Mouse (Mus musculus) ovary, postnatal 36 days (tissue): ENCODE results near the gene 1810010D01Rik.

Experiments used
- DNase-seq: peaks from one replicate; pipeline ENCODE4 v3.0.0; 2022; ENCODE audit warnings: low spot score, mixed read lengths

The 1810010D01Rik gene

DNA sequence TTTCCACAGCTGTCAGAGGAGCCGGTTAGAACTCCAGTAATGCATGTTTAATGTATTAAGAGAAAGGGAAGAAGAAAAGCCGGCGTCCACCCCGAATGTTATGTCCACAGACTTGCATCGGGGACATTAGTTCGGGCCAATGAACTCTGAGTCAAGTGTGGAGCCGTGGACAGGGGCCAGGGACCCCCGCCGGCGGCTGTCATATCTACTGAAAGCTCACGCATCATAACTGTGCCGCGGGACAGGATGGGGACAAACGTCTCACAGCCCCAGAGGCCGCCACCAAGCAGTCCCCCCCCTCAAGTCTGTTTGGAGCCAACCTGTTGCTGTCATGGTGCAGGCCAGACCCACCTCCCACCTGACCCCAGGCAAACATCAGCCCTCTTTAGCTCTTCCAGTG is 34.4 kb downstream of the 1810010D01Rik start:
- no peak for DNase-seq

DNA sequence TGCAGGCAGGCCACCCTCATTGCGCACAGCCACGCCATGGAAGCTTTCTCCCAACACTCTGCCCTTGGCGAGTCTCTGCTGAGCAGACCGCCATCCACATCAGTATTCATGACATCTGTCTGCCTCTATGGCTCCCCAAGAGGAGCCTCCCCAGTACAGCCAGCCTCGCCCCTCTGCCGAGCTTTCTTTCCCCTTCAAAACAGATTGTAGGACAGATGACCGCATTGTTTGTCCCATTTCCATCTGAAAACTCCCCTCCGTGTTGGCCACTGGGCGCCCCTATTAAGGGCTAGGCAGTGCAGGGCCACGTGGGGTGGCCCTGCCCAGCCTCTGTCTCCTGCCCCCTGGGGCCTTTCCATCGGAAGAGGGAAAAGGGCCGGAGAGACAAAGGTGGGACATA is 34.8 kb downstream of the 1810010D01Rik start:
- no peak for DNase-seq

DNA sequence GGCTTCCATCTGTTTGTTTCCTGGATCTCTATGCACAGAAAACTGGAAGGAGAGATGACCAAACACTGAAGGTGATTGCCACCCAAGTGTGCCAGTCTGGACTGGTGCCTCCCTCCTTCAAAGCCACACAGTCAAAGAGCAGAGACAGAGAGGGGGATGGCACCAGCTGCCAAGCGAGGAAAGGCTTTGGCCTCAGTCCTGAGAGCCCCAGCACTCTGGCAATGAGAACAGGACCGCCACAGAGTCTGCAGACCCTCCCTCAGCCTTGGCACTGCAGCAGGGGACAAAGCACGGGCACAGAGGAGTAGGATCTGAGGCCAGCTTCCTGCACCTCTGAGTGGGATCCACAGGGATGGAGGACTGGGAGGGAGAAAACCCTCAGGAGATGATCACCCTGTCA is 38.2 kb downstream of the 1810010D01Rik start:
- no peak for DNase-seq

DNA sequence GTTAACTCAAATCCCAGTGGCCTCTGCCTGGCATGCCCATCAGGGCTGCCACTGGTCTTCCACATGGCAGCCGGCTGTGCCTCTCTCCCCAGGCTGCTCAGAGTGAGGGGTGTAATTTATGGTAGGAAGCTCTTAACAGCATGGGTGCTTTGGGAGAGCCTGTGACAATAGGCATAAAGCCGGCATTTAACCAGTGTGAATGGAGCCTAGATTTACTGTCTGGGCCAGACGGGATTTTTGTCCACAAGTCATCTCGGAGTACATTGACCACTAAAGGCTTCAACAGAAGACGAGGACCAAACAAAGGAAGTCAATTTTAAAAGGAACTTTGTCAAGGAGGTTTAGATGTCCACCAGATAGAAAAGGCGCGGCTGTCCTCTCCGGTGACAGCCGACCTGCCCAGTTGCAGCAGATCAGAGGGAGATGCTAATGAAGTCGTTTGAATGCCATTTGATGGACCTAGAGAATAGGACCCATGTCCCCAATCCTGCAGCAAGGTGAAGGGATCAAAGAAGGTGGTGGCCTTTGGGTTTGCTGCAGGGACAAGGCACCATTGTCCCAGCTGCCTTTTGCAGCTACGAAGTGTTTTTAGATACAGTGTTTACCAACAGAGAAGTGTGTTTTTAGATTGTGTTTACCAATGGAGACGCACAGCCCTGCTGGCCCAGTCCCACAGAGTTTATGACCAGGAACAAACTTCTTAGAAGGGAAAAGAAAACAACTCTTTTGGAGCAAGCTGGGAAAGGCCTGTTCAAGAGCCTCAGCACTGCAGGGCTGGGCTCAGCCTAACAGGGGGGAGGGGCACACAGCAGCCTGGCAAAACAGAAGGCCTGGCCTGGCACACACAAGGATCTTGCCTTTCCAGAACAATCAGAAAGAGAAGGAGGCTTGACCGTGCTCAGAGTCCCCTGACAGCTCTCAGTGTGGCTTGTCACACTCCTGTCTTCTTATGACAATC is 48.4 kb downstream of the 1810010D01Rik start:
- no peak for DNase-seq
